Mouse (Mus musculus): ENCODE data around the gene Rc3h2. TPM values are rescaled to one million over a fixed set of nuclear protein-coding genes. Genes with fewer than 3 reads are reported as not detected.

Rc3h2 gene
- total and polyA plus RNA-seq, 2 experiments from 2014 or later, result 10.6 to 72.4 TPM

- H3K4me3 ChIP-seq (ENCODE audit: low read depth, low read length), result peak overlapping the region; percentile 70
- no peaks in the 10 kb centered on the region for H3K27me3 ChIP-seq (ENCODE audit: insufficient read depth, low read length)
- TF ChIP-seq CTCF (IDR thresholded peaks at IDR 0.05; ENCODE audit: low read depth), result no peak
- DNase-seq (peak; percentile 65), ATAC-seq (peak; percentile 12)
- H3K27ac ChIP-seq (ENCODE audit: low read depth, low read length), result peak overlapping the region; percentile 98
- H3K4me2 ChIP-seq (ENCODE audit: low read depth), result peak overlapping the region; percentile 60
- peaks cover 14% of the 10 kb centered on the region for H3K36me3 ChIP-seq (ENCODE audit: insufficient read depth)
- peaks cover 8% of the 10 kb centered on the region; the same call in 1 of the 2 replicates for H3K4me1 ChIP-seq (ENCODE audit: insufficient read depth)
- WGBS, result 24% methylated on average over 7 of the region's 7 CpGs
- H3K9ac ChIP-seq, result peak overlapping the region; percentile 84
- H3K9me3 ChIP-seq (ENCODE audit: low read length), result no peaks in the 10 kb centered on the region
Measured at GRCm38 (mm10) chr2:37431609-37432008, 8.9 kb upstream of the Rc3h2 start.

GRCm38 (mm10) chr2:37430593-37431464 is 8.1 kb upstream of the Rc3h2 start:
- ATAC-seq, result peak; percentile 96
- Histone ChIP-seq H3K27me3 (ENCODE audit: insufficient read depth, low read length) (no peaks in the 10 kb centered on the region), H3K9me3 (ENCODE audit: low read length) (no peaks in the 10 kb centered on the region), H3K4me1 (ENCODE audit: insufficient read depth) (peaks cover 8% of the 10 kb centered on the region; the same call in 1 of the 2 replicates), H3K27ac (ENCODE audit: low read depth, low read length) (peak overlapping the region; percentile 98), H3K4me3 (ENCODE audit: low read depth, low read length) (peak overlapping the region; percentile 70), H3K36me3 (ENCODE audit: insufficient read depth) (peaks cover 11% of the 10 kb centered on the region), H3K9ac (peak overlapping the region; percentile 84), H3K4me2 (ENCODE audit: low read depth) (peak overlapping the region; percentile 60)
- peak; percentile 94 for DNase-seq
- no peak for TF ChIP-seq CTCF (IDR thresholded peaks at IDR 0.05; ENCODE audit: low read depth)
- WGBS, result under 1% methylated on average over 38 of the region's 38 CpGs

- ATAC-seq, result no peak
- no peak for DNase-seq
- Histone ChIP-seq H3K4me3 (ENCODE audit: low read depth, low read length) (no peak overlapping the region), H3K9me3 (ENCODE audit: low read length) (no peaks in the 10 kb centered on the region), H3K9ac (no peak overlapping the region), H3K27ac (ENCODE audit: low read depth, low read length) (no peak overlapping the region), H3K36me3 (ENCODE audit: insufficient read depth) (peaks cover 6% of the 10 kb centered on the region; the same call in 1 of the 2 replicates), H3K27me3 (ENCODE audit: insufficient read depth, low read length) (no peaks in the 10 kb centered on the region), H3K4me2 (ENCODE audit: low read depth) (no peak overlapping the region), H3K4me1 (ENCODE audit: insufficient read depth) (0 out of 2 replicates have a peak, but pooled peaks cover 3% of the 10 kb centered on the region)
- 56% methylated on average over 3 of the region's 3 CpGs for WGBS
- no peak for TF ChIP-seq CTCF (IDR thresholded peaks at IDR 0.05; ENCODE audit: low read depth)
Measured at GRCm38 (mm10) chr2:37423671-37424070, 968 bp upstream of the Rc3h2 start.

GRCm38 (mm10) chr2:37421903-37422302 is 800 bp downstream of the Rc3h2 start:
- WGBS, result 2% methylated on average over 3 of the region's 3 CpGs
- H3K4me1 ChIP-seq (ENCODE audit: insufficient read depth), result 0 out of 2 replicates have a peak, but pooled peaks cover 3% of the 10 kb centered on the region
- no peak for TF ChIP-seq CTCF (IDR thresholded peaks at IDR 0.05; ENCODE audit: low read depth)
- peak overlapping the region; percentile 95 for H3K4me3 ChIP-seq (ENCODE audit: low read depth, low read length)
- no peaks in the 10 kb centered on the region for H3K27me3 ChIP-seq (ENCODE audit: insufficient read depth, low read length)
- no peak for ATAC-seq
- H3K27ac ChIP-seq (ENCODE audit: low read depth, low read length), result peak overlapping the region; percentile 97
- H3K9me3 ChIP-seq (ENCODE audit: low read length), result no peaks in the 10 kb centered on the region
- H3K9ac ChIP-seq, result peak overlapping the region; percentile 100
- no peak for DNase-seq
- peak overlapping the region; percentile 62 for H3K4me2 ChIP-seq (ENCODE audit: low read depth)
- H3K36me3 ChIP-seq (ENCODE audit: insufficient read depth), result no peaks in the 10 kb centered on the region

DNA sequence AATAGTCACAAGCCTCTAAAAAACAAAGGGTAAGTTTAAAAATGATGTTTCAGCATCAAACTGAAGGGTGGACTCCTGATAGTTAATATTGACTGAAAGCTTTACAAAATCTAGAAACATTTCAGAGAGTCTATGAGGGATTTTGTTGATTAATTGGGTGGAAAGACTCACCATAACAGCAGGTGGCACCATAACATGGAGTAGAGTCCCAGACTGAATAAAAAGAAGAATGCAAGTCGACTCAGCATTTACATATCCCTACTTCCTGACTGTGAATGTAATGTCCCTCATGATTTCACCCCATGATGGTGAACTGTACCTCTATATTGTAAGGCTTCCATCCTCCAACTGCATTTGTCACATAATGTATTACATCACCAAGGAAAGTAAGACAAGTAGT is 27.2 kb downstream of the Rc3h2 start:
- 40% methylated on average over 1 of the region's 1 CpGs for WGBS
- H3K4me3 ChIP-seq (ENCODE audit: low read depth, low read length), result no peak overlapping the region
- H3K27ac ChIP-seq (ENCODE audit: low read depth, low read length), result no peak overlapping the region
- peak; percentile 31 for TF ChIP-seq CTCF (IDR thresholded peaks at IDR 0.05; ENCODE audit: low read depth)
- no peaks in the 10 kb centered on the region for H3K4me1 ChIP-seq (ENCODE audit: insufficient read depth)
- no peak for ATAC-seq
- no peak overlapping the region for H3K4me2 ChIP-seq (ENCODE audit: low read depth)
- no peak overlapping the region for H3K9ac ChIP-seq
- H3K27me3 ChIP-seq (ENCODE audit: insufficient read depth, low read length), result no peaks in the 10 kb centered on the region
- H3K36me3 ChIP-seq (ENCODE audit: insufficient read depth), result peaks cover 28% of the 10 kb centered on the region
- no peaks in the 10 kb centered on the region for H3K9me3 ChIP-seq (ENCODE audit: low read length)
- peak; percentile 20 for DNase-seq

DNA sequence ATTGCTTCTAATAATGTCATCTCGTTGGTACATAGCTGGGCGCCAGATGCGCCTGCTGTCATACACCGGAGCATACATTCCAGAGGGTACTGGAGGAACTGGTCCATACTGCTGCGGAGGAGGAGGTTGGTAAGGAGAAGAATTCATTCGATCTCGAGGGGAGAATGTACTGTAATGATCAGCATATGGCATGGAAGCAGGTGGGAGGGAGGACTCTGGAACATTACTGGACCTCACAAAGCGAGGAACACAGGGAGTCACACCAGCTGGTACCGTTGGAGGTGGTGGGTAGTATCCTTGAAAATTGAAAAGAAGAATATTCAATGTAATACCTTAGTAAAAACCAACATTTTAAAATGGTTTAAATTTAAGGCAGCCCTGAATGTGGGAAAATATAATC is 39.8 kb downstream of the Rc3h2 start:
- H3K9ac ChIP-seq, result no peak overlapping the region
- H3K27ac ChIP-seq (ENCODE audit: low read depth, low read length), result no peak overlapping the region
- no peak for DNase-seq
- no peaks in the 10 kb centered on the region for H3K4me1 ChIP-seq (ENCODE audit: insufficient read depth)
- no peak overlapping the region for H3K4me3 ChIP-seq (ENCODE audit: low read depth, low read length)
- no peak for TF ChIP-seq CTCF (IDR thresholded peaks at IDR 0.05; ENCODE audit: low read depth)
- 93% methylated on average over 9 of the region's 9 CpGs for WGBS
- H3K4me2 ChIP-seq (ENCODE audit: low read depth), result no peak overlapping the region
- peaks cover 29% of the 10 kb centered on the region for H3K36me3 ChIP-seq (ENCODE audit: insufficient read depth)
- no peak for ATAC-seq
- H3K9me3 ChIP-seq (ENCODE audit: low read length), result no peaks in the 10 kb centered on the region
- H3K27me3 ChIP-seq (ENCODE audit: insufficient read depth, low read length), result no peaks in the 10 kb centered on the region

GRCm38 (mm10) chr2:37380189-37380588 is 42.5 kb downstream of the Rc3h2 start:
- ATAC-seq (peak; percentile 75; the same call in 1 of the 2 replicates), DNase-seq (peak; percentile 72)
- WGBS, result 59% methylated on average over 2 of the region's 2 CpGs
- Histone ChIP-seq H3K9ac (no peak overlapping the region), H3K27ac (ENCODE audit: low read depth, low read length) (no peak overlapping the region), H3K4me3 (ENCODE audit: low read depth, low read length) (no peak overlapping the region), H3K4me1 (ENCODE audit: insufficient read depth) (no peaks in the 10 kb centered on the region), H3K9me3 (ENCODE audit: low read length) (no peaks in the 10 kb centered on the region), H3K27me3 (ENCODE audit: insufficient read depth, low read length) (no peaks in the 10 kb centered on the region), H3K36me3 (ENCODE audit: insufficient read depth) (peaks cover 39% of the 10 kb centered on the region), H3K4me2 (ENCODE audit: low read depth) (no peak overlapping the region)
- TF ChIP-seq CTCF (IDR thresholded peaks at IDR 0.05; ENCODE audit: low read depth), result peak; percentile 74

Data from forebrain, postnatal 0 days (tissue).